Mouse (Mus musculus) C2C12 (cell line): Measurements from ENCODE around the gene Txndc5.

Experiments used
- CTCF ChIP-seq: IDR thresholded peaks from one replicate; pipeline ENCODE4 v1.5.1; 2011; ENCODE audit not compliant: control insufficient read depth, insufficient read depth, insufficient read length
- MAX ChIP-seq: IDR thresholded peaks from one replicate; pipeline ENCODE4 v1.6.1; 2011; ENCODE audit warnings: mild to moderate bottlenecking, control low read depth
- MYOG ChIP-seq: IDR thresholded peaks from one replicate; pipeline ENCODE4 v1.6.1; 2011; ENCODE audit not compliant: control insufficient read depth, insufficient read length; ENCODE audit errors: extremely low read depth
- USF1 ChIP-seq: IDR thresholded peaks from one replicate; pipeline ENCODE4 v1.6.1; 2011; ENCODE audit warnings: low read depth, mild to moderate bottlenecking, control low read depth, moderate library complexity

DNA sequence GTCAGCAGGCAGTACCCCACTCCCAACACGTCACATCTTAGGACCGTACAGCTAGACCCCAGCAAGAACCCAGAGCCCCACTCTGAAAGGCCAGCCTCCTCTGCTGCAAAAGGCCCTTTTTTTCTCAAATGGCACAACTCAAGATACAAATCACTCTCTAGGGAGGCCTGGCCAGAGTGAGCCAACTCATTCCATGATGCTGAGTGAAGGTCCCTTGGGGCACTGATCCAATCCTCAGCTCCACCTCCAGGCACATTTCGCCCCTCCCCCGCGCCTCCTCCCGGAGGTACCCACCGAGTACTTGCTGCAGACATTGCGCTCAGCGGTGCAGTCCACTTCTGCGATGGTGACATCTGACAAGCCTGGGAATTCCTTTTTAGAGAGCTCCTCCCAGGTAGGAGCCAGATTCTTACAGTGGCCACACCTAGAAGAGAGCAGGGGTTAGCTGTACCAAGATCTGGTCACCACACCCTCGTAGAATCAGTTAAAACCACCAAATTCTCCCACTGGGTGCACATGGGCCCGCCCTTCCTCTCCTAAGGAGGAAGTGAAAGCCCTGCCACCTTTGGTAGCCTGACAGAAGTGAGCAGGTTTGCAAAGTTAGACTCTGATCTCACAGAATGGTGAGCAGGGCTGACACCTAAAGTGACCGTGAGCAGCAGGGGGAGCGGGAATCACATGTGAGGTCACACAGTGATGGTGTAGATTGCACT, 25.3 kb downstream of the Txndc5 start:
- TF ChIP-seq CTCF = no peak
- TF ChIP-seq MAX = no peak
- TF ChIP-seq USF1 = no peak
- TF ChIP-seq MYOG = no peak
